ENCODE assay signal across 8 mouse cellular contexts in genomic region chr10:77416666-77417239, GRCm38 (mm10). TPM values are rescaled to one million over a fixed set of nuclear protein-coding genes. Genes with fewer than 3 reads are reported as not detected.
DNase-seq lines count a peak whose midpoint lies in the region; ATAC-seq and TF ChIP-seq lines count a peak whose summit lies in the region.

No protein-coding gene starts in this region.

- intact Hi-C loops in heart, postnatal 10 days (cut with DNase I), result loop anchor here (5.0 kb wide), 3 partner anchors 66 to 134 kb away; no protein-coding TSS in a partner anchor

- H3K27me3 ChIP-seq in heart, embryonic 14.5 days (ENCODE audit: control insufficient read depth, insufficient read depth, low read length), result 0 out of 2 replicates have a peak, but pooled peaks cover 3% of the 10 kb centered on the region
- H3K27me3 ChIP-seq in intestine, embryonic 14.5 days (replicated peaks; ENCODE audit: control insufficient read depth, insufficient read depth, low read length), result peaks cover 24% of the 10 kb centered on the region
- peaks cover 22% of the 10 kb centered on the region for H3K27me3 ChIP-seq in midbrain, embryonic 13.5 days

- peak overlapping the region; percentile 79 for H3K4me2 ChIP-seq in heart, embryonic 14.5 days (ENCODE audit: low read length)
- H3K4me2 ChIP-seq in intestine, embryonic 14.5 days (ENCODE audit: low read length), result peak overlapping the region; percentile 88
- peak overlapping the region; percentile 98 for H3K4me2 ChIP-seq in midbrain, embryonic 13.5 days (replicated peaks)

- TF ChIP-seq CTCF in cortical plate, adult 2 months (IDR thresholded peaks at IDR 0.05; ENCODE audit: extremely low read depth, insufficient read depth, low read length), result no peak

- no peak for TF ChIP-seq POLR2A in cortical plate, adult 2 months (IDR thresholded peaks at IDR 0.05; ENCODE audit: extremely low read depth, insufficient read depth, low read length)

- no peak for DNase-seq in heart, postnatal 10 days
- DNase-seq in intestine, embryonic 14.5 days (ENCODE audit: low spot score), result peak; percentile 59
- DNase-seq in right cerebral cortex, adult 18-20 months, result no peak
- no peak for DNase-seq in urinary bladder, adult 18-20 months (ENCODE audit: low spot score in 2 of 2)
- no peak for DNase-seq in layer of hippocampus, postnatal 25 days (ENCODE audit: extremely low spot score in 1 of 2, low spot score in 1 of 2)

- peak overlapping the region; percentile 77 to 87 for H3K4me3 ChIP-seq in heart, embryonic 14.5 days (ENCODE audit: control insufficient read depth in 1 of 2, insufficient read depth in 1 of 2, low read depth in 1 of 2, low read length in 2 of 2)
- H3K4me3 ChIP-seq in cortical plate, adult 2 months (ENCODE audit: insufficient read depth, low read length), result peak overlapping the region; percentile 72
- H3K4me3 ChIP-seq in intestine, embryonic 14.5 days (ENCODE audit: low read depth, low read length), result peak overlapping the region; percentile 59
- peak overlapping the region; percentile 79 for H3K4me3 ChIP-seq in midbrain, embryonic 13.5 days (replicated peaks)

- ATAC-seq in heart, embryonic 14.5 days (ENCODE audit: insufficient number of reproducible peaks, insufficient read depth, low FRiP score, low read depth), result no peak
- ATAC-seq in intestine, embryonic 14.5 days (replicated peaks; ENCODE audit: low FRiP score, low TSS enrichment, low read depth), result no peak
- ATAC-seq in midbrain, embryonic 13.5 days, result no peak

- H3K4me1 ChIP-seq in heart, embryonic 14.5 days (ENCODE audit: control insufficient read depth in 2 of 2, insufficient read depth in 2 of 2, low read length in 2 of 2), result peaks cover 19 to 28% of the 10 kb centered on the region in 2 experiments
- H3K4me1 ChIP-seq in cortical plate, adult 2 months (ENCODE audit: control insufficient read depth, insufficient read depth, low read length), result peaks cover 1% of the 10 kb centered on the region; the same call in 1 of the 2 replicates
- H3K4me1 ChIP-seq in intestine, embryonic 14.5 days (replicated peaks; ENCODE audit: control insufficient read depth, insufficient read depth, low read length), result peaks cover 8% of the 10 kb centered on the region
- H3K4me1 ChIP-seq in midbrain, embryonic 13.5 days (replicated peaks), result peaks cover 21% of the 10 kb centered on the region

- no peak overlapping the region for H3K27ac ChIP-seq in heart, embryonic 14.5 days (replicated peaks in 1 of 2; ENCODE audit: control insufficient read depth in 1 of 2, insufficient read depth in 1 of 2, low read depth in 2 of 2, low read length in 2 of 2)
- H3K27ac ChIP-seq in cortical plate, adult 2 months (ENCODE audit: insufficient read depth, low read length), result no peak overlapping the region
- H3K27ac ChIP-seq in intestine, embryonic 14.5 days (ENCODE audit: low read depth), result no peak overlapping the region
- no peak overlapping the region for H3K27ac ChIP-seq in midbrain, embryonic 13.5 days

- H3K36me3 ChIP-seq in heart, embryonic 14.5 days (ENCODE audit: control insufficient read depth, insufficient read depth, low read length), result no peaks in the 10 kb centered on the region
- no peaks in the 10 kb centered on the region for H3K36me3 ChIP-seq in intestine, embryonic 14.5 days (ENCODE audit: control insufficient read depth, insufficient read depth, low read length)
- H3K36me3 ChIP-seq in midbrain, embryonic 13.5 days, result no peaks in the 10 kb centered on the region

- WGBS in heart, embryonic 14.5 days, result 8% methylated on average over 24 of the region's 24 CpGs
- WGBS in intestine, embryonic 14.5 days, result 8% methylated on average over 24 of the region's 24 CpGs
- 3% methylated on average over 24 of the region's 24 CpGs for WGBS in midbrain, embryonic 13.5 days

- H3K9ac ChIP-seq in heart, embryonic 14.5 days (ENCODE audit: low read length), result peak overlapping the region; percentile 86
- no peak overlapping the region for H3K9ac ChIP-seq in intestine, embryonic 14.5 days (ENCODE audit: low read length)
- peak overlapping the region; percentile 83 for H3K9ac ChIP-seq in midbrain, embryonic 13.5 days (replicated peaks)

- peaks cover 4% of the 10 kb centered on the region; the same call in 1 of the 2 replicates for H3K9me3 ChIP-seq in heart, embryonic 14.5 days (ENCODE audit: control insufficient read depth, low read length)
- H3K9me3 ChIP-seq in intestine, embryonic 14.5 days (ENCODE audit: control insufficient read depth, low read length), result no peaks in the 10 kb centered on the region
- H3K9me3 ChIP-seq in midbrain, embryonic 13.5 days, result peaks cover 3% of the 10 kb centered on the region; the same call in 1 of the 2 replicates

RNA-seq across cellular contexts. Expression of gene Adarb1, which starts 1.3 kb away (rescaled TPM):
- polyA plus RNA-seq in heart, embryonic 14.5 days (2014; fragmentation: Nextera tagmentation; extraction: Ambion mirVana), result 13.4 and 15.4 TPM in 2 replicates
- 10 to 100 TPM; 19.4 to 27.4 TPM for total RNA-seq in heart, postnatal 10 days (2021)
- polyA plus RNA-seq in cortical plate, adult 2 months (2012; rRNA removed), result 105 and 113 TPM in 2 replicates
- polyA plus RNA-seq in intestine, embryonic 14.5 days (2014; fragmentation: Nextera tagmentation; extraction: Ambion mirVana), result 3.8 and 5.7 TPM in 2 replicates
- polyA plus RNA-seq in midbrain, embryonic 13.5 days (2015; fragmentation: Nextera tagmentation; extraction: Ambion mirVana), result 10.0 and 10.9 TPM in 2 replicates
- total RNA-seq in layer of hippocampus, postnatal 25 days (2021), result 100 to 1,000 TPM; 103 to 104 TPM
